Mouse (Mus musculus): ENCODE measurements around the gene Golga2. TPM values are rescaled to one million over a fixed set of nuclear protein-coding genes. Genes with fewer than 3 reads are reported as not detected.

Golga2 gene
- total and polyA plus RNA-seq, 3 experiments = 15.4 to 27.1 (median 23.0) TPM

GRCm38 (mm10) chr2:32344056-32344455, 56.9 kb downstream of the Golga2 start:
- in situ Hi-C loops (cut with MboI; ENCODE audit: low pct_ligation_motif_present, low pct_unique_long_range_greater_than_20kb, low sequenced_read_pairs) (no loop called here), dilution Hi-C loops (cut with MboI; ENCODE audit: extremely low pct_ligation_motif_present, extremely low pct_unique_long_range_greater_than_20kb, low sequenced_read_pairs) (no loop called here)
- no peak for DNase-seq (ENCODE audit: extremely low read depth)
- H3K27me3 ChIP-seq (replicated peaks) = peaks cover 81% of the 10 kb centered on the region
- H3K79me2 ChIP-seq (replicated peaks; ENCODE audit: control insufficient read depth, extremely low read depth, insufficient read depth, poor library complexity, severe bottlenecking) = no peaks in the 10 kb centered on the region
- H3K4me3 ChIP-seq (replicated peaks in 1 of 3; ENCODE audit: low read depth in 2 of 3, low read length in 2 of 3, poor library complexity in 1 of 3) = no peak overlapping the region
- no peak for TF ChIP-seq EP300 (IDR thresholded peaks at IDR 0.05; ENCODE audit: low read length)
- TF ChIP-seq MXI1 (IDR thresholded peaks at IDR 0.05; ENCODE audit: low read depth, low read length) = no peak
- TF ChIP-seq TBP (conservative IDR thresholded peaks at IDR 0.05; ENCODE audit: low read depth, low read length) = no peak
- no peak for TF ChIP-seq HCFC1 (IDR thresholded peaks at IDR 0.05; ENCODE audit: low read depth, low read length)
- TF ChIP-seq TCF12 (IDR thresholded peaks at IDR 0.05; ENCODE audit: low read depth, low read length) = no peak
- no peak for TF ChIP-seq CHD1 (IDR thresholded peaks at IDR 0.05; ENCODE audit: low read depth, low read length)
- no peak for TF ChIP-seq ELF1 (IDR thresholded peaks at IDR 0.05; ENCODE audit: low read depth, low read length)
- H3K27ac ChIP-seq (ENCODE audit: insufficient read depth, low read depth) = no peak overlapping the region
- H3K9me3 ChIP-seq (replicated peaks; ENCODE audit: low read length) = no peaks in the 10 kb centered on the region
- peaks cover 0 to 6% of the 10 kb centered on the region in 2 experiments; a peak in 2 of 4 replicates for H3K4me1 ChIP-seq (ENCODE audit: control insufficient read depth in 1 of 2, insufficient read depth in 2 of 2)
- no peak overlapping the region for H3K4me2 ChIP-seq (ENCODE audit: insufficient read depth, low read depth, poor library complexity, severe bottlenecking)
- H3K9ac ChIP-seq (ENCODE audit: insufficient read depth, low read depth) = no peak overlapping the region
- H3K36me3 ChIP-seq (replicated peaks in 1 of 2; ENCODE audit: control insufficient read depth in 1 of 2, insufficient read depth in 1 of 2, low read length in 1 of 2) = no peaks in the 10 kb centered on the region

- H3K27me3 ChIP-seq (replicated peaks) = peaks cover 83% of the 10 kb centered on the region
- no peak overlapping the region for H3K9ac ChIP-seq (ENCODE audit: insufficient read depth, low read depth)
- no peak overlapping the region for H3K4me2 ChIP-seq (ENCODE audit: insufficient read depth, low read depth, poor library complexity, severe bottlenecking)
- H3K9me3 ChIP-seq (replicated peaks; ENCODE audit: low read length) = no peaks in the 10 kb centered on the region
- no peaks in the 10 kb centered on the region for H3K79me2 ChIP-seq (replicated peaks; ENCODE audit: control insufficient read depth, extremely low read depth, insufficient read depth, poor library complexity, severe bottlenecking)
- H3K4me3 ChIP-seq (replicated peaks in 1 of 3; ENCODE audit: low read depth in 2 of 3, low read length in 2 of 3, poor library complexity in 1 of 3) = no peak overlapping the region
- dilution Hi-C loops (cut with MboI; ENCODE audit: extremely low pct_ligation_motif_present, extremely low pct_unique_long_range_greater_than_20kb, low sequenced_read_pairs) (no loop called here), in situ Hi-C loops (cut with MboI; ENCODE audit: low pct_ligation_motif_present, low pct_unique_long_range_greater_than_20kb, low sequenced_read_pairs) (no loop called here)
- peaks cover 0 to 6% of the 10 kb centered on the region in 2 experiments; a peak in 2 of 4 replicates for H3K4me1 ChIP-seq (ENCODE audit: control insufficient read depth in 1 of 2, insufficient read depth in 2 of 2)
- DNase-seq (ENCODE audit: extremely low read depth) = no peak
- H3K27ac ChIP-seq (ENCODE audit: insufficient read depth, low read depth) = no peak overlapping the region
- H3K36me3 ChIP-seq (replicated peaks in 1 of 2; ENCODE audit: control insufficient read depth in 1 of 2, insufficient read depth in 1 of 2, low read length in 1 of 2) = no peaks in the 10 kb centered on the region
- no peak for TF ChIP-seq MAFK (IDR thresholded peaks at IDR 0.05; ENCODE audit: insufficient replicate concordance, low read length)
- no peak for TF ChIP-seq CTCF (conservative IDR thresholded peaks at IDR 0.05 in 1 of 2, IDR thresholded peaks at IDR 0.05 in 1 of 2; ENCODE audit: low read depth in 2 of 2, low read length in 2 of 2)
- no peak for TF ChIP-seq MXI1 (IDR thresholded peaks at IDR 0.05; ENCODE audit: low read depth, low read length)
- TF ChIP-seq SIN3A (IDR thresholded peaks at IDR 0.05; ENCODE audit: low read length) = no peak
- no peak for TF ChIP-seq NELFE (IDR thresholded peaks at IDR 0.05; ENCODE audit: low read depth, low read length)
- no peak for TF ChIP-seq ZKSCAN1 (IDR thresholded peaks at IDR 0.05; ENCODE audit: borderline replicate concordance, low read depth, low read length)
- TF ChIP-seq KAT2A (IDR thresholded peaks at IDR 0.05; ENCODE audit: insufficient replicate concordance, low read length) = no peak
- TF ChIP-seq USF2 (conservative IDR thresholded peaks at IDR 0.05; ENCODE audit: low read depth, low read length) = no peak
- TF ChIP-seq JUND (conservative IDR thresholded peaks at IDR 0.05; ENCODE audit: low read depth, low read length) = no peak
- no peak for TF ChIP-seq MAZ (IDR thresholded peaks at IDR 0.05; ENCODE audit: low read depth, low read length)
- no peak for TF ChIP-seq SMC3 (IDR thresholded peaks at IDR 0.05; ENCODE audit: low read depth, low read length)
- no peak for TF ChIP-seq TCF12 (IDR thresholded peaks at IDR 0.05; ENCODE audit: low read depth, low read length)
- no peak for TF ChIP-seq GABPA (IDR thresholded peaks at IDR 0.05; ENCODE audit: insufficient replicate concordance, low read depth, low read length)
- TF ChIP-seq PAX5 (IDR thresholded peaks at IDR 0.05; ENCODE audit: low read length) = no peak
- TF ChIP-seq HCFC1 (IDR thresholded peaks at IDR 0.05; ENCODE audit: low read depth, low read length) = no peak
Measured at GRCm38 (mm10) chr2:32344598-32345321, 57.6 kb downstream of the Golga2 start.
